Mouse (Mus musculus): ENCODE results near the gene Mcat. TPM values are rescaled to one million over a fixed set of nuclear protein-coding genes. Genes with fewer than 3 reads are reported as not detected.

Gene Mcat
- total RNA-seq, 2 experiments from 2014 or later: 32.9 to 33.0 TPM

DNA sequence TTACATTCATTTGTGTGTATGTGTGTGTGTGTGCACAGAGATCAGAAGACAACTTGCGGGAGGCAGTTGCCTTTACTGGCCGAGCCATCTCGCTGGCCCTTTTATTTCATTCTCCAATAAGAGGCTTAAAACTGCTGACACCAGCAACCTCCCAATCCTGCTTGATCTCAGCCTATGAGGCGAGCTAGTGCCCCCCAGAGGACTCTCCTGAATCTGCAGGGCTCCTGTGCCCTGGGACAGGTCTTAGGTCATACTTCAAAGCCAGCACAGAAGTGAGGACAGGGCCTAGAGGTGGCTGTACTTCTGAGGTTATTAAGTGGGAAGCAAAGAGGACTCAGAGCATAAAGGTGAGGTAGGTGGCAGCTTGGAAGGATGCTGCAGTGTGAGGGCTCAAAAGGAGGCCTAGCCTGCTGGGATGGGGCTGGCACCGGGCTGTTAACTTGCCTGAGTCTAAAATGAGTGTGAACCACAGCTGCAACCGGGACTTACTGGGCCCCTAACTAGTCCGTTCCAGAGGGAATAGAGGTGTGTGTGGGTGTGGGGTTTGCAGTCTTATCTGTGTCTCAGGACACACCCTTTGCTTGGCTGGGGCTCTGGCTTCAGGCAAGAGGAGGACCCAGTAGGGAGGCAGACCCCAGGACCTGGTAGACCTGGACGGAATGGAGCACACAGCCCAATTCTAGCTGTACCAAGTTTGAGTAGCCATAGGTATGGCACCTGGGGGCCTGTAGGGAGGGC, 20.0 kb upstream of the Mcat start:
- peak; percentile 40 to 69 for DNase-seq
- intact Hi-C loops (cut with DNase I): no loop called here

DNA sequence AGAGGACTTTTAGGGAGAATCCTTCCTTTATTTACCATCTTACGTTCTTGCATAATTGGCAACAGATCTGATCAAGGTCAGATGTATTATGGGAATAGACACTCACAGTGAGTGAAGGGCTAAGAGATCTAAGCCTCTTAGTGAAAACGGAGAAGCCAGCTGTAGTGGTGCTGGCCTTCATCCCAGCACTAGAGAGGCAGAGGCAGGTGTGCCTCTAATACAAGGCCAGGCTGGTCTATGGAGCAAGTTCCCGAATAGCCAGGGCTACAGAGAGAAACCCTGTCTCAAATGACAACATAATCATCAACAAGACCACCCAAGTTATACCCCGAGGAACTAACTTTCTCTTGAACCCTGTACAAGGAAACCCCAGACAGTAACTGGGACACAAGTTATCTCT, 19.3 kb upstream of the Mcat start:
- intact Hi-C loops (cut with DNase I): no loop called here
- no peak for DNase-seq

DNA sequence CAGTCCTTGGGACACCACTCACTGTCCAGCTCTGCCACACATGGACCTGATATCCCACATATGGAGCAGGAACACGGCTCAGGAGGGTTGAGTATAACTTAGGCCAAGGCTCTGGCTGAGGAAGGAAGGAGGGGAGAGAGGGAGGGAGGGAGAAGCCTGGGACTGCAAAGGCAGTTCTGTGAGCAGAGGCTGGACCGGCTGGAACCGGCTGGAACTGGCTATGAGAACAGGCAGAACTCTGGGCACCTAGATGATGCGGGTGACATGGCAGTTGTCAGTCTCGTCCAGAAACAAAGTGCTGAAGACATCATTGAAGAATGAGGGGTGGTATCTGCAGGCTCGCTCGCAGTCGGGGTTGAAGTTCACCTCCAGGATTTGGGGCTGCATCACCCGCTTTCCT, 13.1 kb upstream of the Mcat start:
- DNase-seq: no peak
- intact Hi-C loops (cut with DNase I): loop anchor here (5.0 kb wide), 1 partner anchor 194 kb away; no protein-coding TSS in a partner anchor

DNA sequence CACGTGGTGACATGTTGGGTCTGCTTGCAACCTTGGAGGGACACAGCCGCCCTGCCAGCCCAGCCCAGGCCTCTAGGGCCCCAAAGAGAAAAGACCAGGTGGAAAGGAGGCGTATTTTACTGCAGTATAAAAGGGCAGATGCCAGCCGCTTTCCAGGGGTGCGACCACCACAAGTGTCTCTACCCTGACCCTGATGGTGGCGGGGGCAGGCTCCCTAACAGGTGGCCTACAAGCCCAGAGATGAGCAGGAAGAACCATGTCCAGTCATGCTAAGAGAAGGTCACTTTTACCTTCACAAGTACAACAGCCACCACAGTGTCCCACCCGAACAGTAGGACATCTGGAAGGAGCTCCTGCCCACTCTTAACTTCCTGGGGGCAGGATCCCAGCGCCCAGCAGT, 12.0 kb upstream of the Mcat start:
- intact Hi-C loops (cut with DNase I): loop anchor here (5.0 kb wide), 1 partner anchor 193 kb away; no protein-coding TSS in a partner anchor
- DNase-seq: no peak

- intact Hi-C loops (cut with DNase I): loop anchor here (5.0 kb wide), 1 partner anchor 193 kb away; no protein-coding TSS in a partner anchor
- no peak for DNase-seq
These were observed 11.3 kb upstream of the Mcat start for GRCm38 (mm10) chr15:83574731-83575351.

GRCm38 (mm10) chr15:83573606-83574005, 10.0 kb upstream of the Mcat start:
- no peak for DNase-seq
- intact Hi-C loops (cut with DNase I): no loop called here

- intact Hi-C loops (cut with DNase I): no loop called here
- DNase-seq: no peak
These were observed 8.5 kb upstream of the Mcat start for GRCm38 (mm10) chr15:83572132-83572531.

GRCm38 (mm10) chr15:83571636-83572035, 8.0 kb upstream of the Mcat start:
- intact Hi-C loops (cut with DNase I): no loop called here
- no peak for DNase-seq

DNA sequence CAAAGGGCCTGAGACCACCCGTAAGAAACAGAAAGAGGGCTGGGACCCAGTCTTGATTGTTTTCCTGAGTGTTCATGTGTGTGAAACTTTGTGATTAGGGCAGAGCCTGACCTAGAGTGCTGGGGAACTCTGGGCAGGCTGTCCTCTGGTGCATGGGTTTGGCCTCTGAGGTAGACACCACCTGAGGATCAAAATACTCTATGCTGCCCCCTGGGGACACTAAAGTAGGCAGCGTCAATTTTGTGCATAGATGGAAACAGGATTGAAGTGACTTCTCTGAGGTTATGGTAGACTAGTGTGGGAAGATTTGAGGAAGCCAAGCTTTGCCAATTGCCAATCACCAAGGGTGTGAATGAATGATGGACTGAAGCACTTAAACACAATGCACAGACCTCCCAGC, 7.1 kb upstream of the Mcat start:
- intact Hi-C loops (cut with DNase I): no loop called here
- no peak for DNase-seq

GRCm38 (mm10) chr15:83569682-83570081, 6.1 kb upstream of the Mcat start:
- DNase-seq: no peak
- intact Hi-C loops (cut with DNase I): loop anchor here (5.0 kb wide), 1 partner anchor 33 kb away; no protein-coding TSS in a partner anchor

GRCm38 (mm10) chr15:83568544-83568943, 5.0 kb upstream of the Mcat start:
- intact Hi-C loops (cut with DNase I): loop anchor here (5.0 kb wide), 1 partner anchor 34 kb away; no protein-coding TSS in a partner anchor
- no peak for DNase-seq

DNA sequence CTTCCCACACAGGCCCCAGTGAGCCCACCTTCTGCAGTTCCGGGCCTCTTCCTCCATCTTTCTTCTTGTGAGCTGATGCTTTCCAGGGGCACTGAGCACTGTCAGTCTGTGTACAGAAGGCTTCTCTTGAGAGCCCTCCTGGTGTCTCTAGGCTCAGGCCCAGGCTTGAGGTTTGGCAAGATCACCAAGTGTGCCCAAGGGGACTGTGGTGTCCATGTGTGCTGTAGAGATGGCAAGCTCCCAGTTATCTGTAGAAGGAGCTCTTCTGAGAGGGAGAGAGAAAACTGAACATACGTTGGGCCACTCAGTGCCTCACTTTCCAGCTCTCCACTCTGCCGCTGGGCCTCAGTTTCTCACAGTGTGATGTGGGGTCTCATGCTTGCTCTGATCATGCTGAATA, 4.1 kb upstream of the Mcat start:
- intact Hi-C loops (cut with DNase I): loop anchor here (5.0 kb wide), 1 partner anchor 35 kb away; no protein-coding TSS in a partner anchor
- no peak for DNase-seq

GRCm38 (mm10) chr15:83566006-83566405, 2.4 kb upstream of the Mcat start:
- DNase-seq: no peak
- intact Hi-C loops (cut with DNase I): loop anchor here (5.0 kb wide), 1 partner anchor 36 kb away; no protein-coding TSS in a partner anchor

DNA sequence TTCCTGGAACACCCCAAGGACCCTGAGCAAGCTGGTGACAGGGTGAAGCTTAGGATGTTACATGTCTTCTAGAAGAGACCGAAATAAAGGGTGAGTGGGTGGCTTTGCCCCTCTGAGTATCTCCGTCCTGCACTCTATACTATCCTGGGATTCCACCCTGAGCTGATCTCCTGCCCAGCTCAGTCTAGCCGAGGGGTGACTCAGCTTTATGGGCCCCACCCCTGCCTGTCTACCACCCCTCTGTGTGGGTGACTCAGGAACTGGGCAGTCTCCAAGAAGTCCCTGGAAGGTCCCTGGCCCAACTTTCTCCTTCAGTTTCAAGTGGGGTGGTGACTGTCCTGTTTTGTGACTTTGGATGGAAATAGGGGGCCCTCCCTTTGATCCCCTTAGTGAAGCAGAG, 1.8 kb upstream of the Mcat start:
- peak; percentile 30 to 42 for DNase-seq
- intact Hi-C loops (cut with DNase I): loop anchor here (5.0 kb wide), 1 partner anchor 37 kb away; no protein-coding TSS in a partner anchor

DNA sequence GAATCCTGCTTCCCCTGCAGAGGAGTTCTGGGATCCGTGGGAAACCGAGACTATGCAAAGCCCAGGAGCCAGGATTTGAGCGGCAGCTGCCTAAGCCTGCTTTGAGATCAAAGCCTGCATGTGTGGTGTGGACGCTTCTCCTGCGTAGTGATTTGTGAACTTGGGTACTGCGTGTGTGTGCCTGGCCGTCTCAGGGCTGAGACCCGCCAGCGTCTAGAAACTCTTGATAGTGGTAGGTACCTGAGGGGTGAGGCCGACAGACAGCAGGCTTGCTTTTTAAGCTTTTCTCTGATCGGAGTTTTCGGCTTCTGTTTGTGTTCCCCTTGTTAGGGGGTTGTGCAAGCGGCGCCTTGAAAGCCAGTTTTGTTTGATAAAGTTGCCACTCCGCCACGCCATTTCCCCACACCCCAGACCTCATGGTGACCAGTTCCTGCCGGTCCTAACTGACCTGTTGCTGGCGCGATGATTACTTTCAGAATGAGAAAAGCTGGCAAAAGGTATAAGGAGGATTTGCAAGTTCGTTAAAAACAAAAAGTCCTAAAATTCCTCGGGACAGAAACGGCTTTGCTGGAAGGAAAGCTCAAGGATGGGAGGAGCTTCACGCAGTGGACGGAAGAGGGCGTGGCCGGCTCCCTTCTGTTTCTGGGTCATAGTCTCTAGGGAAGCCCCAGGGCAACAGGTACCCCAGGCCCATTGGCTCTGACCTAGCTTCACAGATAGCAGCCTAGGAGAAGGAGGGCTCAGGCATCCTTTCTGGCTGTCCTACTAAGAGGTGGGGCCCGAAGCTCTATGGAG, 467 bp upstream of the Mcat start:
- intact Hi-C loops (cut with DNase I): loop anchor here (2.0 kb wide), 1 partner anchor 35 kb away; no protein-coding TSS in a partner anchor
- peak; percentile 53 to 63 for DNase-seq

- peak; percentile 84 to 90 for DNase-seq
- intact Hi-C loops (cut with DNase I): loop anchor here (2.0 kb wide), 1 partner anchor 34 kb away; no protein-coding TSS in a partner anchor
These were observed 839 bp downstream of the Mcat start for GRCm38 (mm10) chr15:83562626-83563270.

GRCm38 (mm10) chr15:83560941-83561477, 2.6 kb downstream of the Mcat start:
- no peak for DNase-seq

DNA sequence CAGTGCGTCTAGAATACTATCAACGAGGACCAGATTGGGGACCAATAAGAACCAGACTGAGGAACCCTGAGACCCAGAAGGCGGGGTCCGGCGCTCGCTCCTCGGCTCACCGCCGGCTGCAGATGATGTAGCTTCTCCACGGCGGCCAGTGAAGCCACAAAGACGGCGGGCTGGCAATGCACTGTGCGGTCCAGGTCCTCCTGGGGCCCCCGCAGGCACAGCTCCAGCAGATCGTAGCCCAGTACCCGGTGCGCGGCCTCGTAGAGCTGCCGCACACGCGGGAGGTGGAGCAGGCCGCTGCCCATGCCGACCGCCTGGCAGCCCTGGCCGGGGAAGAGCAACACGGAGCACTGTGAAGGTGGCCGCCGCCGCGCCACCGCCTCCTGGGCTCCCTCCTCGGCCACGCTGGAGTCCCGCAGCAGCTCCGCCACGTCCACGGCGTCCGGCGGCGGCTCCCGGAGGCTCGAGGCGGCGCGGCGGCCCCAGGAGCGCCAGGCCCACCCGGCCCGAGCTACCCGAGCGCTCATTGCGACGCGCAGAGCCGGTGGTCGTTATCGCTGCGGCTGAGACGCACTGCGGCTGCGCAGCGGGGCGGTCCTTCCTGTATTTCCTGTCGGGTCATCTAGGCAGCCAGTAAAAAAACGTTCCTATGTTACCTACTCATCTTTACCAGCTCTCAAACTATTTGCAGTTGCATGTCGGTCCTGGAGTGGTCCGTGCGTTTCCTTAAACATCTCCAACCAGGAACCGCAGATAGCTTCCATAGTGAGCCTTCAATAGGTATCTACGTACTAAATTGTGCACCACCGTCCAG, 8.2 kb downstream of the Mcat start:
- intact Hi-C loops (cut with DNase I): no loop called here
- peak; percentile 88 to 90 for DNase-seq

More at GRCm38 (mm10) chr15:83560941-83561477, 2.6 kb downstream of the Mcat start:
- intact Hi-C loops (cut with DNase I): no loop called here

GRCm38 (mm10) chr15:83553831-83554230, 9.8 kb downstream of the Mcat start:
- DNase-seq: no peak
- intact Hi-C loops (cut with DNase I): no loop called here
